Mouse (Mus musculus) CH12.LX (cell line): ENCODE measurements around the gene Cyp4x1. TPM values are rescaled to one million over a fixed set of nuclear protein-coding genes. Genes with fewer than 3 reads are reported as not detected.
"Not testable (repeated sequence)": the region's sequence is repeated elsewhere in the genome, so short reads cannot be mapped to it uniquely, and the experiment has no call there.

ENCODE experiments used
- DNase-seq: peaks from one replicate; pipeline ENCODE4 v3.0.0-alpha.2; 2013; ENCODE audit errors: extremely low read depth
- H3K27ac ChIP-seq: 2 replicates; pipeline ENCODE4 v1.5.1; 2012; ENCODE audit warnings: low read depth, mild to moderate bottlenecking, control low read depth, moderate library complexity; ENCODE audit not compliant: insufficient read depth
- H3K27me3 ChIP-seq: replicated peaks from 2 replicates; pipeline ENCODE3; 2012; ENCODE audit warnings: inconsistent platforms
- H3K36me3 ChIP-seq, 2 experiments: replicated peaks in 1 of 2; 2 replicates each; pipeline versions ENCODE3 to v1.6.1; 2012; ENCODE audit warnings: inconsistent platforms in 1 of 2, low read length in 1 of 2, mild to moderate bottlenecking in 1 of 2, mixed read lengths in 1 of 2, moderate library complexity in 1 of 2; ENCODE audit not compliant: control insufficient read depth in 1 of 2, insufficient read depth in 1 of 2
- H3K4me1 ChIP-seq, 2 experiments: 2 replicates each; pipeline ENCODE4 v1.6.1; 2012; ENCODE audit warnings: inconsistent platforms in 1 of 2, moderate library complexity in 1 of 2; ENCODE audit not compliant: insufficient read depth in 2 of 2, control insufficient read depth in 1 of 2
- H3K4me2 ChIP-seq: 2 replicates; pipeline ENCODE4 v1.6.1; 2012; ENCODE audit warnings: low read depth, mild to moderate bottlenecking, control low read depth; ENCODE audit not compliant: poor library complexity, insufficient read depth, severe bottlenecking
- H3K4me3 ChIP-seq, 3 experiments: fragments of 150-350 bp in 1 of 3; sonication (generic) in 1 of 3; replicated peaks in 1 of 3; 2 replicates each; pipeline versions ENCODE3 to v1.5.1; 2011 to 2012; ENCODE audit warnings: low read depth in 2 of 3, low read length in 2 of 3, mild to moderate bottlenecking in 2 of 3, moderate library complexity in 2 of 3, control low read depth in 1 of 3, improper control_type of control experiment in 1 of 3, inconsistent platforms in 1 of 3, mixed read lengths in 1 of 3; ENCODE audit not compliant: poor library complexity in 1 of 3
- H3K79me2 ChIP-seq: replicated peaks from 2 replicates; pipeline ENCODE4 v1.6.1; 2012; ENCODE audit warnings: mild to moderate bottlenecking, moderate library complexity; ENCODE audit not compliant: control insufficient read depth, poor library complexity, insufficient read depth, severe bottlenecking; ENCODE audit errors: extremely low read depth
- H3K9ac ChIP-seq: 2 replicates; pipeline ENCODE4 v1.6.1; 2012; ENCODE audit warnings: low read depth, mild to moderate bottlenecking, control low read depth, moderate library complexity; ENCODE audit not compliant: insufficient read depth
- H3K9me3 ChIP-seq: replicated peaks from 2 replicates; pipeline ENCODE3; 2012; ENCODE audit warnings: low read length, inconsistent platforms, mixed read lengths
- BHLHE40 ChIP-seq: IDR thresholded peaks from 2 replicates; pipeline ENCODE4 v1.6.1; 2011; ENCODE audit warnings: mild to moderate bottlenecking, low read depth, low read length, improper control_type of control experiment
- E2F4 ChIP-seq: IDR thresholded peaks from 2 replicates; pipeline ENCODE4 v1.6.1; 2011; ENCODE audit warnings: low read depth, low read length, improper control_type of control experiment; ENCODE audit not compliant: insufficient replicate concordance
- ELF1 ChIP-seq: IDR thresholded peaks from 2 replicates; pipeline ENCODE4 v1.6.1; 2014; ENCODE audit warnings: low read depth, mild to moderate bottlenecking, inconsistent platforms, low read length, improper control_type of control experiment
- ETS1 ChIP-seq: conservative IDR thresholded peaks from 2 replicates; pipeline ENCODE4 v1.6.1; 2012; ENCODE audit warnings: low read depth, mild to moderate bottlenecking, inconsistent platforms, low read length, improper control_type of control experiment, moderate library complexity
- GABPA ChIP-seq: IDR thresholded peaks from 2 replicates; pipeline ENCODE4 v1.6.1; 2012; ENCODE audit warnings: low read depth, low read length, improper control_type of control experiment, inconsistent platforms; ENCODE audit not compliant: insufficient replicate concordance
- IRF4 ChIP-seq: IDR thresholded peaks from 2 replicates; pipeline ENCODE4 v1.6.1; 2014; ENCODE audit warnings: low read depth, mild to moderate bottlenecking, inconsistent platforms, low read length, improper control_type of control experiment
- JUN ChIP-seq: IDR thresholded peaks from 2 replicates; pipeline ENCODE4 v1.6.1; 2011; ENCODE audit warnings: low read depth, mild to moderate bottlenecking, low read length, improper control_type of control experiment, moderate library complexity; ENCODE audit not compliant: insufficient read depth
- NRF1 ChIP-seq: IDR thresholded peaks from 2 replicates; pipeline ENCODE4 v1.6.1; 2014; ENCODE audit warnings: low read depth, mild to moderate bottlenecking, inconsistent platforms, low read length, improper control_type of control experiment, moderate library complexity
- PAX5 ChIP-seq: IDR thresholded peaks from 2 replicates; pipeline ENCODE4 v1.6.1; 2012; ENCODE audit warnings: low read length, inconsistent platforms, mixed read lengths
- RAD21 ChIP-seq: IDR thresholded peaks from 2 replicates; pipeline ENCODE4 v1.6.1; 2011; ENCODE audit warnings: low read depth, mild to moderate bottlenecking, low read length, improper control_type of control experiment, moderate library complexity
- RCOR1 ChIP-seq: conservative IDR thresholded peaks from 2 replicates; pipeline ENCODE4 v1.6.1; 2012; ENCODE audit warnings: low read depth, mild to moderate bottlenecking, inconsistent platforms, low read length, improper control_type of control experiment
- TCF12 ChIP-seq: IDR thresholded peaks from 2 replicates; pipeline ENCODE4 v1.6.1; 2014; ENCODE audit warnings: low read depth, mild to moderate bottlenecking, inconsistent platforms, low read length, improper control_type of control experiment
- UBTF ChIP-seq: IDR thresholded peaks from 2 replicates; pipeline ENCODE4 v1.6.1; 2012; ENCODE audit warnings: low read depth, mild to moderate bottlenecking, inconsistent platforms, low read length, improper control_type of control experiment, moderate library complexity
- USF2 ChIP-seq: conservative IDR thresholded peaks from 2 replicates; pipeline ENCODE4 v1.6.1; 2011; ENCODE audit warnings: low read depth, low read length, improper control_type of control experiment
- ZNF384 ChIP-seq: IDR thresholded peaks from 2 replicates; pipeline ENCODE4 v1.6.1; 2012; ENCODE audit warnings: low read depth, low read length, improper control_type of control experiment, inconsistent platforms
- dilution Hi-C: fragments of 300-500 bp; cut with MboI; formaldehyde crosslinking; loops from 2 replicates; pipeline ENCODE4 v1.14.3; 2020; ENCODE audit warnings: low sequenced_read_pairs; ENCODE audit not compliant: extremely low pct_unique_long_range_greater_than_20kb, extremely low pct_ligation_motif_present
- in situ Hi-C: fragments of 300-500 bp; cut with MboI; formaldehyde crosslinking; loops from 3 replicates; pipeline ENCODE4 v1.14.3; 2019; ENCODE audit warnings: low sequenced_read_pairs, low pct_ligation_motif_present, low pct_unique_long_range_greater_than_20kb, mixed read lengths
- polyA plus RNA-seq: library from polyadenylated mRNA; unstranded; fragments of >175 nt; gene quantifications from 2 replicates; pipeline ENCODE4 v1.2.1, GENCODE M21; 2012; ENCODE audit warnings: low read depth; ENCODE audit not compliant: insufficient read length
- total RNA-seq, 2 experiments: library from RNA; depleted of rRNA; stranded (reverse); fragments of 300-350 nt in 1 of 2; fragments of >200 nt in 1 of 2; gene quantifications; 2 replicates each; pipeline ENCODE4 v1.2.3; 2012 to 2014

The Cyp4x1 gene
- total RNA-seq (2012; rRNA removed): not detected in 2 replicates
- total RNA-seq (2014; rRNA removed): not detected in 2 replicates
- 0.07 TPM in 1 of 2 replicates, not detected in the other for polyA plus RNA-seq

DNA sequence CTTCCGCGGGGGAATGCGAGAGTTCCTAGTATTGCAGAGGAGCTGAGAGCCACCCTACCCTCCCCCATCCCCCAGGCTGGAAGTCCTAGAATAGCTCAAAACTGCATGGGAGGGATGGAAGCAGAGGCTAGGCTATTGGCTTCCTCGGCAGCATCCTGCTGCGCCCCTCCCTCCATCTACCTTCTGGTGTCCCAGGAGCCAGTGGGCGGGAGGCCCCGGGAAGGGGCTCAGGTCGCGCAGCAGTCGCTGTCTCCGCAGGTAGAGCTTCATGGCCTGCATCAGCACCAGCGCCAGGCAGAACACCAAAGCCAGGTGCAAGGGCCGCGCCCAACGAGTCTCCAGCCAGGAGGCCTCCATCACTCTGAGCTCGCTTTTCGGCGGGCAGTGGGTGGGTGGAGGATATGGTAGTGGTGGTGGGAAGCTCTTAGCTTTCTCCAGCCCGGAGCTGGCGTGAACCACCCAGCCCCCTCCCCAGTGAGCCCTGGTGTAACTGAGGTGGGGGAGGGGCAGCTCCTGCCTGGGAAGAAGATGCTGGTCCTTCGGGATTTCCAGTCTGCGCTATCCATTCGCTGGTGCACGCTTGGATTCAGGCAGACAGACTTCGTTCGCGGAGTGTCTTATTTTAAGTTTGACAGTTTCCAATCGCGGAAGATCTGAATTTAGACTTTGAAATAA, at the start of gene Cyp4x1:
Gene Cyp4x1 (minus strand): TSS at position 661 of the 675 bp plus-strand sequence.
- in situ Hi-C loops (no loop called here), dilution Hi-C loops (no loop called here)
- H3K9me3 ChIP-seq: no peaks in the 10 kb centered on the region
- H3K27ac ChIP-seq: no peak within 1 kb of the TSS
- peaks cover 53% of the 10 kb centered on the region for H3K27me3 ChIP-seq
- H3K4me3 ChIP-seq: no peak within 1 kb of the TSS
- no peaks in the 10 kb centered on the region for H3K36me3 ChIP-seq
- H3K4me2 ChIP-seq: no peak within 1 kb of the TSS
- H3K9ac ChIP-seq: no peak within 1 kb of the TSS
- H3K79me2 ChIP-seq: no peaks in the 10 kb centered on the region
- TF ChIP-seq USF2: no peak
- no peak for TF ChIP-seq RCOR1
- TF ChIP-seq PAX5: no peak
- TF ChIP-seq GABPA: no peak
- no peak for TF ChIP-seq RAD21
- no peak for TF ChIP-seq NRF1
- TF ChIP-seq BHLHE40: no peak
- TF ChIP-seq E2F4: no peak
- no peak for TF ChIP-seq IRF4
- no peak for TF ChIP-seq TCF12
- no peak for TF ChIP-seq UBTF
- no peak for TF ChIP-seq ETS1
- TF ChIP-seq ZNF384: no peak
- no peak for TF ChIP-seq ELF1
- TF ChIP-seq JUN: no peak
- no peak for DNase-seq
- no peaks in the 10 kb centered on the region for H3K4me1 ChIP-seq

GRCm38 (mm10) chr4:115176201-115176600, 42.1 kb upstream of the Cyp4x1 start:
- DNase-seq, H3K79me2 ChIP-seq, H3K4me2 ChIP-seq, H3K36me3 ChIP-seq, in situ Hi-C loops, H3K4me1 ChIP-seq, H3K9me3 ChIP-seq, H3K27ac ChIP-seq, H3K4me3 ChIP-seq, H3K9ac ChIP-seq, dilution Hi-C loops: not testable (repeated sequence)
- H3K27me3 ChIP-seq: peaks cover 14% of the 10 kb centered on the region
